Mouse (Mus musculus): ENCODE results near the gene Gas2l3. TPM values are rescaled to one million over a fixed set of nuclear protein-coding genes. Genes with fewer than 3 reads are reported as not detected.
A peak's percentile ranks its signal among the peaks of the same experiment; 100 is the strongest.

Gas2l3 gene
- polyA plus RNA-seq, 1 experiment = 0.42 TPM

- Histone ChIP-seq H3K27ac (ENCODE audit: control insufficient read depth, insufficient read depth, low read depth, low read length) (no peak overlapping the region), H3K4me3 (ENCODE audit: control insufficient read depth, low read depth, low read length) (peak overlapping the region; percentile 11), H3K4me1 (ENCODE audit: control insufficient read depth, insufficient read depth, low read length) (no peaks in the 10 kb centered on the region), H3K36me3 (ENCODE audit: control insufficient read depth, insufficient read depth, low read length) (no peaks in the 10 kb centered on the region), H3K27me3 (ENCODE audit: control insufficient read depth, insufficient read depth, low read length) (no peaks in the 10 kb centered on the region)
- TF ChIP-seq CTCF (IDR thresholded peaks at IDR 0.05; ENCODE audit: control insufficient read depth, insufficient read depth, insufficient replicate concordance, low read depth, low read length) = no peak
- no peak for TF ChIP-seq POLR2A (IDR thresholded peaks at IDR 0.05; ENCODE audit: control insufficient read depth, low read depth, low read length)
Measured at GRCm38 (mm10) chr10:89483113-89483512, 39.3 kb upstream of the Gas2l3 start.

GRCm38 (mm10) chr10:89482142-89482681 lies 38.4 kb upstream of the Gas2l3 start:
- H3K4me1 ChIP-seq (ENCODE audit: control insufficient read depth, insufficient read depth, low read length) = no peaks in the 10 kb centered on the region
- H3K27ac ChIP-seq (ENCODE audit: control insufficient read depth, insufficient read depth, low read depth, low read length) = no peak overlapping the region
- TF ChIP-seq CTCF (IDR thresholded peaks at IDR 0.05; ENCODE audit: control insufficient read depth, insufficient read depth, insufficient replicate concordance, low read depth, low read length) (no peak), POLR2A (IDR thresholded peaks at IDR 0.05; ENCODE audit: control insufficient read depth, low read depth, low read length) (no peak)
- H3K27me3 ChIP-seq (ENCODE audit: control insufficient read depth, insufficient read depth, low read length) = no peaks in the 10 kb centered on the region
- no peaks in the 10 kb centered on the region for H3K36me3 ChIP-seq (ENCODE audit: control insufficient read depth, insufficient read depth, low read length)
- no peak overlapping the region for H3K4me3 ChIP-seq (ENCODE audit: control insufficient read depth, low read depth, low read length)

GRCm38 (mm10) chr10:89481638-89482037 lies 37.9 kb upstream of the Gas2l3 start:
- H3K4me3 ChIP-seq (ENCODE audit: control insufficient read depth, low read depth, low read length) = no peak overlapping the region
- no peaks in the 10 kb centered on the region for H3K36me3 ChIP-seq (ENCODE audit: control insufficient read depth, insufficient read depth, low read length)
- no peaks in the 10 kb centered on the region for H3K27me3 ChIP-seq (ENCODE audit: control insufficient read depth, insufficient read depth, low read length)
- TF ChIP-seq CTCF (IDR thresholded peaks at IDR 0.05; ENCODE audit: control insufficient read depth, insufficient read depth, insufficient replicate concordance, low read depth, low read length) (no peak), POLR2A (IDR thresholded peaks at IDR 0.05; ENCODE audit: control insufficient read depth, low read depth, low read length) (no peak)
- H3K27ac ChIP-seq (ENCODE audit: control insufficient read depth, insufficient read depth, low read depth, low read length) = no peak overlapping the region
- no peaks in the 10 kb centered on the region for H3K4me1 ChIP-seq (ENCODE audit: control insufficient read depth, insufficient read depth, low read length)

- Histone ChIP-seq H3K4me1 (ENCODE audit: control insufficient read depth, insufficient read depth, low read length) (no peaks in the 10 kb centered on the region), H3K27ac (ENCODE audit: control insufficient read depth, insufficient read depth, low read depth, low read length) (no peak overlapping the region), H3K27me3 (ENCODE audit: control insufficient read depth, insufficient read depth, low read length) (no peaks in the 10 kb centered on the region), H3K4me3 (ENCODE audit: control insufficient read depth, low read depth, low read length) (no peak overlapping the region), H3K36me3 (ENCODE audit: control insufficient read depth, insufficient read depth, low read length) (no peaks in the 10 kb centered on the region)
- TF ChIP-seq CTCF (IDR thresholded peaks at IDR 0.05; ENCODE audit: control insufficient read depth, insufficient read depth, insufficient replicate concordance, low read depth, low read length) (no peak), POLR2A (IDR thresholded peaks at IDR 0.05; ENCODE audit: control insufficient read depth, low read depth, low read length) (no peak)
Measured at GRCm38 (mm10) chr10:89478766-89479165, 35.0 kb upstream of the Gas2l3 start.

- Histone ChIP-seq H3K27ac (ENCODE audit: control insufficient read depth, insufficient read depth, low read depth, low read length) (no peak overlapping the region), H3K4me1 (ENCODE audit: control insufficient read depth, insufficient read depth, low read length) (no peaks in the 10 kb centered on the region), H3K4me3 (ENCODE audit: control insufficient read depth, low read depth, low read length) (no peak overlapping the region), H3K27me3 (ENCODE audit: control insufficient read depth, insufficient read depth, low read length) (no peaks in the 10 kb centered on the region), H3K36me3 (ENCODE audit: control insufficient read depth, insufficient read depth, low read length) (no peaks in the 10 kb centered on the region)
- no peak for TF ChIP-seq CTCF (IDR thresholded peaks at IDR 0.05; ENCODE audit: control insufficient read depth, insufficient read depth, insufficient replicate concordance, low read depth, low read length)
- TF ChIP-seq POLR2A (IDR thresholded peaks at IDR 0.05; ENCODE audit: control insufficient read depth, low read depth, low read length) = no peak
Measured at GRCm38 (mm10) chr10:89470596-89471353, 27.0 kb upstream of the Gas2l3 start.

- Histone ChIP-seq H3K36me3 (ENCODE audit: control insufficient read depth, insufficient read depth, low read length) (no peaks in the 10 kb centered on the region), H3K27ac (ENCODE audit: control insufficient read depth, insufficient read depth, low read depth, low read length) (no peak overlapping the region), H3K4me1 (ENCODE audit: control insufficient read depth, insufficient read depth, low read length) (no peaks in the 10 kb centered on the region), H3K4me3 (ENCODE audit: control insufficient read depth, low read depth, low read length) (no peak overlapping the region), H3K27me3 (ENCODE audit: control insufficient read depth, insufficient read depth, low read length) (no peaks in the 10 kb centered on the region)
- TF ChIP-seq POLR2A (IDR thresholded peaks at IDR 0.05; ENCODE audit: control insufficient read depth, low read depth, low read length) = no peak
- TF ChIP-seq CTCF (IDR thresholded peaks at IDR 0.05; ENCODE audit: control insufficient read depth, insufficient read depth, insufficient replicate concordance, low read depth, low read length) = no peak
Measured at GRCm38 (mm10) chr10:89464760-89465405, 21.1 kb upstream of the Gas2l3 start.

- Histone ChIP-seq H3K4me3 (ENCODE audit: control insufficient read depth, low read depth, low read length) (no peak overlapping the region), H3K36me3 (ENCODE audit: control insufficient read depth, insufficient read depth, low read length) (no peaks in the 10 kb centered on the region), H3K4me1 (ENCODE audit: control insufficient read depth, insufficient read depth, low read length) (no peaks in the 10 kb centered on the region), H3K27ac (ENCODE audit: control insufficient read depth, insufficient read depth, low read depth, low read length) (no peak overlapping the region), H3K27me3 (ENCODE audit: control insufficient read depth, insufficient read depth, low read length) (no peaks in the 10 kb centered on the region)
- TF ChIP-seq CTCF (IDR thresholded peaks at IDR 0.05; ENCODE audit: control insufficient read depth, insufficient read depth, insufficient replicate concordance, low read depth, low read length) (no peak), POLR2A (IDR thresholded peaks at IDR 0.05; ENCODE audit: control insufficient read depth, low read depth, low read length) (no peak)
Measured at GRCm38 (mm10) chr10:89462890-89463289, 19.1 kb upstream of the Gas2l3 start.
